Mouse (Mus musculus): Measurements from ENCODE around the gene Eif6.

Gene Eif6

GRCm38 (mm10) chr2:155823722-155824121, 3.0 kb downstream of the Eif6 start:
- DNase-seq (ENCODE audit: low spot score), result no peak

DNA sequence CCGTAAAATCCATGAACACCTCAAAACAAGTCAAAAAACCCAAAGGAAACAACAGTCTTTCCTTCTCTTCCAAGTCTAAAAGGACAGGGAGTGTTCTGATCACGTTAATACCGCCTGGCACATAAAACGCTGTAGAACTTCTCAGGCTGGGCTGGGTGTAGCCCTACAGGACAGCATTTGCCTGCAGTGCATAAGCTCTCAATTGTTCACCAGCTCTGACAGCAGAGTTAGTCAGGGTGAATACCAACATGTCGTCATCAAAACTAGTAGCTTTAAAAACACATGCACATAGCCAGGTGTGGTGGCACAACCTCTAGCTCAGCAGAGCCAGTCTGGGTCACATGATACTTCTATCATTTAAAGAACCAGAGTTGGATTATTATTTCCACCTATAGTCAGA, 5.9 kb downstream of the Eif6 start:
- no peak for DNase-seq (ENCODE audit: low spot score)

- no peak for DNase-seq (ENCODE audit: low spot score)
These were observed 7.1 kb downstream of the Eif6 start for GRCm38 (mm10) chr2:155819449-155820251.

- DNase-seq (ENCODE audit: low spot score), result no peak
These were observed 7.5 kb downstream of the Eif6 start, which contains the start of gene BC029722 for GRCm38 (mm10) chr2:155819392-155819448. Gene BC029722 (minus strand): TSS chr2:155819426.

DNA sequence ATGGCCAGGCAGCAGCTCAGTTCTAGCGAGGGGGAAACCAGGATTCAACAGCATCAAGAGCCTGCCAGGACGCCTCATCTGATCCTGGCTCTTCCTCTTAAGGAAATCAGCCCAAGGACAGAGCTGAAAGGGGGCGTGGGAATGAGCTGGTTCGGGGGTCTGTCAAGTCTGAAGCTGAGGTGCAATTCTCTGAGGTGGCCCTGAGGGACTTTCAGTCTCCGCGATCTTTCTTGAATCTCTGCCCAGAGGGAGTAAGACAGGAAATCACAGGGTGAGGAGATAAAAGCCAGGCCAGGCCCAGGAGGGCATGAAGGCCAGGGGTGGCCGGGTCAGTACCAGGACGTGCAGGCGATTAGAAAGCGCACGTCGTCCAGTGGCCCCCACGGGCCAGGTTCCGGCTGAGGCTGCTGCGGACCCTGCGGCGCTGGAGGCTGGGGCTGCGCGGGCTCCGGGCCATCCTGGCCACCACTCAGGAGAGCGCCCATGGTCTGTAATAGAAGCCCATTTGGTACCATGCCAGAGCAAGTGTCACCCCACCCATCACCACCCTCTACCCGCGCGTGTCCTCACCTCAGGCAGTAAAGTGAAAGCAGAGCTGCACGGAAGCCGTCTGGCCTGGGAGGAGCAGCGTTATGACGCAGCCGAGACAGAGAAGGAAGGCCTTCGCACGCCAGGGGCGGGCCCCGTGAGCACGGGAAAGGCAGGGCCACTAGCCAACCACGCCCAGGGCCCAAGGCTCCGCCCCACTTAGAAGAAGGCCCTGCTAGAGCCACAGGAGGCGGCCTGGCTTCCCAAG, 7.9 kb downstream of the Eif6 start:
- DNase-seq (ENCODE audit: low spot score), result peak; percentile 86

- no peak for DNase-seq (ENCODE audit: low spot score)
These were observed 9.2 kb downstream of the Eif6 start for GRCm38 (mm10) chr2:155817301-155818245.

- no peak for DNase-seq (ENCODE audit: low spot score)
These were observed 10.5 kb downstream of the Eif6 start for GRCm38 (mm10) chr2:155816179-155816578.

DNA sequence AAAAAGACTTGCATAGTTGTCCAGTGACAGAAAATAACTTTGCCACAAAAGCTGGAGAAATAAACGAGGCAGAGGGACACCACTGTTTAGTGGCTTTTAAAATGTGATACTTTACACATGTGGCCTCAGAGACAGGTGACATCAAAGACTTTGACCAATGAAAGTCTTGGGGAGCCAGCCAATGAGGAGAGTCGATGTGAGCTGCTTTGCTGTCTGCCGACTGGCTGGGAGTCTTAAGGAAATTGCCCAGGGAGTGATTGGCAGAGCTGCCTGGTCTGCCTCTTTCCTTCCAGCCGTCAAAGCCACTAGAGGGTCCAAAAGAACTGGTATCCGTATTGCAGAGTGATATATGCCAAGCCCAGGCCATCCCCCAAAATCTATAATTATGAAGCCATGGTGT, 11.9 kb downstream of the Eif6 start:
- DNase-seq (ENCODE audit: low spot score), result no peak

DNA sequence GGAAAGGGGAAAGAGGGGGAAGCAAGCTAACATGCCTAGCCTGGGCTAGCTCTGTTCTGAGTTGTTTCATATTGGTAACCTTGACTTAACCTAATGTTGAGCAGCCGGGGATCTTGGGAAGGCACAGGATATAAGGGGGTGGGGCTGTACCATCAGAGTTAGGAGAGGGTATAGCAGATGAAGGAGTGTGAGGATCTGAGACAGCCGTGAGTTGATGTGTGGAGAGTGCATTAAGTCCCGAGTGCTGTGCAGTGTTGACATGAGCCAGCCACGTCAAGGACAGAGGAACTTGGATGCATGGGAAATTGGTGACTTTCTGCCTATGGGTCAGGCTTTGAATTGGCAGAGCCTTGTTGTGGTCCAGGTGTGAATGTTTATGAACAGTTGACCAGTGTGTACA, 14.1 kb downstream of the Eif6 start:
- no peak for DNase-seq (ENCODE audit: low spot score)

GRCm38 (mm10) chr2:155811821-155812396, 14.8 kb downstream of the Eif6 start:
- peak; percentile 84 for DNase-seq (ENCODE audit: low spot score)

DNA sequence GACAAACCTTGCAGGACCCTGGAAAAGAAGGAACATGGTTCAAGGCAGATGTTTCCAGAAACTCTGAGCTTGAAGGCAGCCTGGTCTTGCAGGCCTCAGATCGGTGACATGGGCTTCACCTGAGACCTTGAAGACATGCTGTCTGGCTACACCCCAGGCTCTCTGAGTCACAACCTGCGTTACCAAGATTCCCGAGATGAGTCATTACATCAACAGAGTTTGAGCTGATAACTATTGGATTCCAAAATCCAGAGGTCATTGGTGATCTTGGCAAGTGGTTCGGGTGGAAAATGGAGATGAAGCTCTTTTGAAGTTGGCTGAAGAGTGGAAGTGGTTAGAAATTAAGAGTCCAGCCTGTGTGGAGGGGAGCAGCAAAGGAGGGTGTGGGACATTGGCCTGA, 17.1 kb downstream of the Eif6 start:
- no peak for DNase-seq (ENCODE audit: low spot score)

- DNase-seq (ENCODE audit: low spot score), result no peak
These were observed 19.3 kb downstream of the Eif6 start for GRCm38 (mm10) chr2:155807408-155807807.

DNA sequence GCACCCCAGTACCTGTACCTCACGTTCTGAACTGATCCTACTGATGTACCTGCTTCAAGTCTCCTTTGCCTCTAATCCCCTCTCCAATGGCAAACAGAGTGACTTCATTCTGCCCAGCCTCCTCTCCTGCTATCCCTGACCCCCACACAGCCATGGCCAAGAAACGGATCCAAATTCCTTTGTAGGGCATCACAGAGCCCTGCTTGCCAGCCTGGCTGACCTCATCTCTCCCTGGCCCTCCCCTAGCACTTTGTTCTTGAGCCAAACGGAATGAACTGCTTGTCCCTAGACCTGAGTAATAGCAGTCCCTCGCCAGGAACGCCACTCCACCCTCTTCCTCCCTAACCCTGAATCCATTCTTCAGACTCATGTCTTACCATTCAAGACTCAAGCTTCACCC, 20.2 kb downstream of the Eif6 start:
- DNase-seq (ENCODE audit: low spot score), result no peak

GRCm38 (mm10) chr2:155805925-155806255, 20.8 kb downstream of the Eif6 start:
- DNase-seq (ENCODE audit: low spot score), result no peak

DNA sequence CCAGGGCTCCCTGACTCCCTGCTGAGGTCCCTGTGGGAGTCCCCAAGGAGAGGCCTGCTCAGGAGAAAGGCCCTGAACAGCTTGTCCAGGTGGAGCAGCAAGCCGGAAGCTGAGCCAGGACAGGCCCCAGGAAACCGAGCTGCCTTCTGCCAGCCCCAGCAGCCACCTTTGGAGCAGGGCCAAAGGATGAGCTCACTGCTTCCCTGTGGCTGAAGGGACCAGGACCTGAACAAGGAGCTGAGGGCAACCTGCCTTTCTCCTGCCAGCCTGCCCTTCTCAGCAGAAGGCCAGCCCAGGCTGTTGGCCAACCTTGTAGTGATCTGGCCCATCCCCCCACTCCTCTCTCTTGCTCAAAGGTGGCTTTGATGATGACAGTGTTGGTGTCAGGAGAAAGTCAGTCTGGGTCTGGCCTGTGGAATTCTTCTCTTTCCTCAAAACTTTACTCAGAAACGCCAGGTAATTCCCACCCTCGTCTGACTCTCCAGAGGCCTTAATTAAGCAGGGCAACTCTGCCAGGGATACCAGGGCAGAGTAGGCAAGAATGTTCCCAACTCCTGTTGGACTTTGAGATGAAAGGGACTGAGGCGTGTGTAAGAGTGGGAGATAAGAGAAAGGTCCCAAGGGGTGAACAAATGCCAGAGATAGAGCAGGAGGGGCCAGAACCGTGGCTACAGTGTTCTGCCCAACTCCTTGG, 21.3 kb downstream of the Eif6 start:
- no peak for DNase-seq (ENCODE audit: low spot score)

GRCm38 (mm10) chr2:155804053-155804452, 22.7 kb downstream of the Eif6 start:
- no peak for DNase-seq (ENCODE audit: low spot score)

DNA sequence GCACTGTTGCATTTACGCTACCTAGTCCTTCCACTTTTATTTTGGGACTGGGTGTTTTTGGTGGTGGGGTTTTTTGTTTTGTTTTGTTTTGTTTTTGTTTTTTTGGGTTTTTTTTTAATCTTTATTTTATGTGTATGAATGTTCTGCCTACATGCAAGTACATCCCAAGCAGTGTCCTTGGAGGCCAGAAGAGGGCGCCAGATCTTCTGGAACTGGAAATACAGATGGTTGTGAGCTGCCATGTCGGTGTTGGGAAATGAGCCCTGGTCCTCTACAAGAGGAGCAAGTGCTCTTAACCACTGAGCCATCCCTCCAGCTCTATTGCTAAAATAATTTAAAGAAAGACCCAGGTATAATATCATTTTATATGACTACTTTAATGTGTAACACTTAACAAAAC, 24.0 kb downstream of the Eif6 start:
- no peak for DNase-seq (ENCODE audit: low spot score)

DNA sequence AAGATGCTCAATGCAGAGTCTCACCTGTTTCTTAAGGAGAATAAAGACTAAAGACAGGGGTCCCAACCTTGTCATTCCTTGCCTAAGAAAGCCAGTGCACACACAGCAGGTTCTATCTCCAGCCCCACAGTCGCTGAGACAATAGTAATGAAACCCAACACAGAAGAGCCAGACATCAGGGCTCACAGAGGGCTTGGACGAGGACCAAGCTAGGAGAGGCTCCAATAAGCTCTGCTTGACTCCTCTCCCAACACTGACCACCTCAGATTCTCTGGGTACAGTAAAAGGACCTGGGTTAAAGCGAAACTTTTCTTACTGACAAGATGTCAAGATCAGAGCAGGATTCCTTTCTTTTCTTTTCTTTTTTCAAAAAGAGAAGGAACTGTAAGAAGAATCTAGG, 28.1 kb downstream of the Eif6 start:
- DNase-seq (ENCODE audit: low spot score), result no peak

GRCm38 (mm10) chr2:155794674-155795445, 31.9 kb downstream of the Eif6 start:
- DNase-seq (ENCODE audit: low spot score), result no peak

GRCm38 (mm10) chr2:155792899-155793298, 33.8 kb downstream of the Eif6 start:
- DNase-seq (ENCODE audit: low spot score), result no peak

All from layer of hippocampus, adult 9-10 months (tissue).